Mouse (Mus musculus) activated CD4-positive, CD25-positive, alpha-beta regulatory T cell (primary cell): ENCODE measurements around the gene Ate1. TPM values are rescaled to one million over a fixed set of nuclear protein-coding genes. Genes with fewer than 3 reads are reported as not detected.

Source experiments
- polyA plus RNA-seq, 2 experiments: library from polyadenylated mRNA; unstranded; fragments of 100-300 nt; shearing (Covaris generic); gene quantifications; one replicate each; pipeline ENCODE4 v1.2.1; 2017

The Ate1 gene
- 10 to 100 TPM; 44.7 to 56.4 TPM for polyA plus RNA-seq

GRCm38 (mm10) chr7:130520049-130520425, at the start of gene Ate1:
TSS of gene Ate1 (minus strand) at chr7:130520369.

Other genes with a start within 250 kb of the Ate1 start
- 100 to 1,000 TPM; 165 to 204 TPM for gene Nsmce4a, start 52.7 kb upstream of the Ate1 start, polyA plus RNA-seq
- gene Tacc2, start 57.1 kb upstream of the Ate1 start, polyA plus RNA-seq, result 1 to 10 TPM; 7.9 to 8.0 TPM